Mouse (Mus musculus) CH12.LX (cell line): ENCODE results near the gene Osbpl6. TPM values are rescaled to one million over a fixed set of nuclear protein-coding genes. Genes with fewer than 3 reads are reported as not detected.

Source experiments
- DNase-seq: peaks from one replicate; pipeline ENCODE4 v3.0.0-alpha.2; 2013; ENCODE audit errors: extremely low read depth
- H3K27ac ChIP-seq: 2 replicates; pipeline ENCODE4 v1.5.1; 2012; ENCODE audit warnings: low read depth, mild to moderate bottlenecking, control low read depth, moderate library complexity; ENCODE audit not compliant: insufficient read depth
- H3K27me3 ChIP-seq: replicated peaks from 2 replicates; pipeline ENCODE3; 2012; ENCODE audit warnings: inconsistent platforms
- H3K36me3 ChIP-seq, 2 experiments: replicated peaks in 1 of 2; 2 replicates each; pipeline versions ENCODE3 to v1.6.1; 2012; ENCODE audit warnings: inconsistent platforms in 1 of 2, low read length in 1 of 2, mild to moderate bottlenecking in 1 of 2, mixed read lengths in 1 of 2, moderate library complexity in 1 of 2; ENCODE audit not compliant: control insufficient read depth in 1 of 2, insufficient read depth in 1 of 2
- H3K4me1 ChIP-seq, 2 experiments: 2 replicates each; pipeline ENCODE4 v1.6.1; 2012; ENCODE audit warnings: inconsistent platforms in 1 of 2, moderate library complexity in 1 of 2; ENCODE audit not compliant: insufficient read depth in 2 of 2, control insufficient read depth in 1 of 2
- H3K4me2 ChIP-seq: 2 replicates; pipeline ENCODE4 v1.6.1; 2012; ENCODE audit warnings: low read depth, mild to moderate bottlenecking, control low read depth; ENCODE audit not compliant: poor library complexity, insufficient read depth, severe bottlenecking
- H3K4me3 ChIP-seq, 3 experiments: fragments of 150-350 bp in 1 of 3; sonication (generic) in 1 of 3; replicated peaks in 1 of 3; 2 replicates each; pipeline versions ENCODE3 to v1.5.1; 2011 to 2012; ENCODE audit warnings: low read depth in 2 of 3, low read length in 2 of 3, mild to moderate bottlenecking in 2 of 3, moderate library complexity in 2 of 3, control low read depth in 1 of 3, improper control_type of control experiment in 1 of 3, inconsistent platforms in 1 of 3, mixed read lengths in 1 of 3; ENCODE audit not compliant: poor library complexity in 1 of 3
- H3K79me2 ChIP-seq: replicated peaks from 2 replicates; pipeline ENCODE4 v1.6.1; 2012; ENCODE audit warnings: mild to moderate bottlenecking, moderate library complexity; ENCODE audit not compliant: control insufficient read depth, poor library complexity, insufficient read depth, severe bottlenecking; ENCODE audit errors: extremely low read depth
- H3K9ac ChIP-seq: 2 replicates; pipeline ENCODE4 v1.6.1; 2012; ENCODE audit warnings: low read depth, mild to moderate bottlenecking, control low read depth, moderate library complexity; ENCODE audit not compliant: insufficient read depth
- H3K9me3 ChIP-seq: replicated peaks from 2 replicates; pipeline ENCODE3; 2012; ENCODE audit warnings: low read length, inconsistent platforms, mixed read lengths
- BHLHE40 ChIP-seq: IDR thresholded peaks from 2 replicates; pipeline ENCODE4 v1.6.1; 2011; ENCODE audit warnings: mild to moderate bottlenecking, low read depth, low read length, improper control_type of control experiment
- CHD2 ChIP-seq: IDR thresholded peaks from 2 replicates; pipeline ENCODE4 v1.6.1; 2011; ENCODE audit warnings: low read length, improper control_type of control experiment
- CTCF ChIP-seq, 2 experiments: IDR thresholded peaks in 1 of 2; conservative IDR thresholded peaks in 1 of 2; 2 replicates each; pipeline ENCODE4 v1.5.1; 2011 to 2012; ENCODE audit warnings: low read depth in 2 of 2, low read length in 2 of 2, improper control_type of control experiment in 1 of 2, inconsistent platforms in 1 of 2, mild to moderate bottlenecking in 1 of 2, moderate library complexity in 1 of 2
- EP300 ChIP-seq: IDR thresholded peaks from 2 replicates; pipeline ENCODE4 v1.6.1; 2011; ENCODE audit warnings: low read length, improper control_type of control experiment
- GABPA ChIP-seq: IDR thresholded peaks from 2 replicates; pipeline ENCODE4 v1.6.1; 2012; ENCODE audit warnings: low read depth, low read length, improper control_type of control experiment, inconsistent platforms; ENCODE audit not compliant: insufficient replicate concordance
- HCFC1 ChIP-seq: IDR thresholded peaks from 2 replicates; pipeline ENCODE4 v1.6.1; 2012; ENCODE audit warnings: low read depth, mild to moderate bottlenecking, inconsistent platforms, low read length, improper control_type of control experiment
- MAFK ChIP-seq: IDR thresholded peaks from 2 replicates; pipeline ENCODE4 v1.6.1; 2011; ENCODE audit warnings: low read length, improper control_type of control experiment; ENCODE audit not compliant: insufficient replicate concordance
- MAX ChIP-seq: IDR thresholded peaks from 2 replicates; pipeline ENCODE4 v1.6.1; 2011; ENCODE audit warnings: low read length, improper control_type of control experiment
- MAZ ChIP-seq: IDR thresholded peaks from 2 replicates; pipeline ENCODE4 v1.6.1; 2012; ENCODE audit warnings: low read depth, mild to moderate bottlenecking, inconsistent platforms, low read length, improper control_type of control experiment, moderate library complexity
- MXI1 ChIP-seq: IDR thresholded peaks from 2 replicates; pipeline ENCODE4 v1.6.1; 2011; ENCODE audit warnings: mild to moderate bottlenecking, low read depth, low read length, improper control_type of control experiment
- NELFE ChIP-seq: IDR thresholded peaks from 2 replicates; pipeline ENCODE4 v1.6.1; 2011; ENCODE audit warnings: low read depth, low read length, improper control_type of control experiment
- PAX5 ChIP-seq: IDR thresholded peaks from 2 replicates; pipeline ENCODE4 v1.6.1; 2012; ENCODE audit warnings: low read length, inconsistent platforms, mixed read lengths
- POLR2A ChIP-seq: IDR thresholded peaks from 2 replicates; pipeline ENCODE4 v1.6.1; 2011; ENCODE audit warnings: low read depth, mild to moderate bottlenecking, improper control_type of control experiment, low read length
- RAD21 ChIP-seq: IDR thresholded peaks from 2 replicates; pipeline ENCODE4 v1.6.1; 2011; ENCODE audit warnings: low read depth, mild to moderate bottlenecking, low read length, improper control_type of control experiment, moderate library complexity
- SIN3A ChIP-seq: IDR thresholded peaks from 2 replicates; pipeline ENCODE4 v1.6.1; 2012; ENCODE audit warnings: low read length, improper control_type of control experiment, inconsistent platforms
- SMC3 ChIP-seq: IDR thresholded peaks from 2 replicates; pipeline ENCODE4 v1.6.1; 2011; ENCODE audit warnings: low read depth, low read length, improper control_type of control experiment
- USF1 ChIP-seq: IDR thresholded peaks from 2 replicates; pipeline ENCODE4 v1.6.1; 2014; ENCODE audit warnings: low read depth, mild to moderate bottlenecking, inconsistent platforms, low read length, improper control_type of control experiment
- ZC3H11A ChIP-seq: IDR thresholded peaks from 2 replicates; pipeline ENCODE4 v1.6.1; 2012; ENCODE audit warnings: low read depth, mild to moderate bottlenecking, inconsistent platforms, low read length, improper control_type of control experiment
- ZMIZ1 ChIP-seq: IDR thresholded peaks from 2 replicates; pipeline ENCODE4 v1.6.1; 2012; ENCODE audit warnings: low read depth, mild to moderate bottlenecking, inconsistent platforms, low read length, improper control_type of control experiment
- dilution Hi-C: fragments of 300-500 bp; cut with MboI; formaldehyde crosslinking; loops from 2 replicates; pipeline ENCODE4 v1.14.3; 2020; ENCODE audit warnings: low sequenced_read_pairs; ENCODE audit not compliant: extremely low pct_unique_long_range_greater_than_20kb, extremely low pct_ligation_motif_present
- in situ Hi-C: fragments of 300-500 bp; cut with MboI; formaldehyde crosslinking; loops from 3 replicates; pipeline ENCODE4 v1.14.3; 2019; ENCODE audit warnings: low sequenced_read_pairs, low pct_ligation_motif_present, low pct_unique_long_range_greater_than_20kb, mixed read lengths
- polyA plus RNA-seq: library from polyadenylated mRNA; unstranded; fragments of >175 nt; gene quantifications from 2 replicates; pipeline ENCODE4 v1.2.1, GENCODE M21; 2012; ENCODE audit warnings: low read depth; ENCODE audit not compliant: insufficient read length
- total RNA-seq, 2 experiments: library from RNA; depleted of rRNA; stranded (reverse); fragments of 300-350 nt in 1 of 2; fragments of >200 nt in 1 of 2; gene quantifications; 2 replicates each; pipeline ENCODE4 v1.2.3; 2012 to 2014

Osbpl6 gene
- total and polyA plus RNA-seq, 3 experiments, result 0.19 to 0.60 (median 0.38) TPM

DNA sequence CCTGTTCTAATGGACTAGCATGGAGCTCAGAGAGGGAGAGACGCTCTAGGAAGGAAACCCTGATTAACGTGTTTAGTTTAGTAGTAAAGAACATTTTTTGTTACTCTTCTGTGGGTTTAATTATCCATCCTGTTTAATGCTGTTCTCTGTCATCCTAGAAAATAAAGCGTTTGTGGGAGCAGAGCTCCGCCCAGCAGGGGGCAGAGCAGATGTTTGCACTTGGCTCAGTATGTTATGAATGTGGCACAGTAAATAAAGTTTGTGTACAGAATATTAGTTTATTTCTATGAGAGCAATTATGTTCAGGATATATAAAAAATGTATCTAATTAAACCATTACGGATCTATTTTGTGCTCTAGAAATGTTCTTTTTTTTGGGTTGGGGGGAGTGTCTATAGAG, 192.9 kb downstream of the Osbpl6 start:
- Histone ChIP-seq H3K27ac (no peak overlapping the region), H3K9ac (no peak overlapping the region), H3K9me3 (no peaks in the 10 kb centered on the region), H3K79me2 (no peaks in the 10 kb centered on the region), H3K4me2 (peak overlapping the region; percentile 29; the same call in 1 of the 2 replicates), H3K4me3 (no peak overlapping the region), H3K36me3 (no peaks in the 10 kb centered on the region), H3K4me1 (0 out of 4 replicates have a peak, but pooled peaks cover 0 to 3% of the 10 kb centered on the region in 2 experiments), H3K27me3 (no peaks in the 10 kb centered on the region)
- peak; percentile 5 for DNase-seq
- in situ Hi-C loops (loop anchor here (5.0 kb wide), 1 partner anchor 232 kb away; the partner anchor contains the start of gene Rbm45), dilution Hi-C loops (no loop called here)
- no peak for TF ChIP-seq ZMIZ1
- TF ChIP-seq BHLHE40, result no peak
- peak; percentile 37 for TF ChIP-seq RAD21
- no peak for TF ChIP-seq ZC3H11A
- peak in 1 of 2 experiments; percentile 68; a peak in 3 of 4 replicates for TF ChIP-seq CTCF (conservative IDR thresholded peaks at IDR 0.05 in 1 of 2, IDR thresholded peaks at IDR 0.05 in 1 of 2; ENCODE audit: low read depth in 2 of 2, low read length in 2 of 2)
- TF ChIP-seq SMC3, result peak; percentile 48
- TF ChIP-seq HCFC1, result no peak
- TF ChIP-seq, all 38 proteins: peak for 3

GRCm38 (mm10) chr2:76602256-76602655, 195.9 kb downstream of the Osbpl6 start:
- no peak overlapping the region for H3K4me2 ChIP-seq
- TF ChIP-seq USF1, result no peak
- no peak for TF ChIP-seq MAX
- no peak for TF ChIP-seq NELFE
- TF ChIP-seq GABPA, result no peak
- no peak for TF ChIP-seq SMC3
- no peak for TF ChIP-seq EP300
- TF ChIP-seq MAFK, result no peak
- TF ChIP-seq PAX5, result no peak
- no peak for TF ChIP-seq MXI1
- TF ChIP-seq, all 38 proteins: peak for 0
- Histone ChIP-seq H3K4me3 (no peak overlapping the region), H3K27me3 (no peaks in the 10 kb centered on the region), H3K27ac (no peak overlapping the region), H3K36me3 (no peaks in the 10 kb centered on the region), H3K79me2 (no peaks in the 10 kb centered on the region), H3K9me3 (no peaks in the 10 kb centered on the region), H3K4me1 (0 out of 4 replicates have a peak, but pooled peaks cover 0 to 3% of the 10 kb centered on the region in 2 experiments), H3K9ac (no peak overlapping the region)
- DNase-seq, result no peak
- in situ Hi-C loops (no loop called here), dilution Hi-C loops (no loop called here)

DNA sequence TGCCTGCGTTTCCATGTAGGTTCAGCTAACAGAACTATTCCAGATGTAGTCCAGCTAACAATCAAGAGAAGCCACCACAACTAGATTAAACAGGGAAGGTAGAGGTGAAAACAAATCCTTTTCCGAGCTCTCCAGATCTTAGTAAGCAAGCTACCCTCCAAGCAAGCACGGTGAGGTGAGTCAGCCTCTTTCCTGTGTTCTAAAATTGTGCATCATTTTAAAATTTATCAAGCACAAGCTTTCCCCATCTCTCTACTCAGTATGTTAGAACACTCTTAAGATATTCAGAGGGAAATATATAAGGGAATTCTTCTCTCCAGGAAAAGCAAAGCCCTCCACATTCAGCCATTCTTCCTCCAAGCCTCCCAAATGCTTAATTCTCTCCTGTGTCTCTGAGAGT, 200.4 kb downstream of the Osbpl6 start:
- dilution Hi-C loops, result no loop called here
- no peak for TF ChIP-seq SIN3A
- TF ChIP-seq NELFE, result no peak
- no peak for TF ChIP-seq MAZ
- TF ChIP-seq MAX, result no peak
- TF ChIP-seq USF1, result no peak
- no peak for TF ChIP-seq POLR2A
- no peak for TF ChIP-seq CHD2
- DNase-seq, result no peak

More for the DNA sequence above, 200.4 kb downstream of the Osbpl6 start:
- H3K27me3 ChIP-seq, result no peaks in the 10 kb centered on the region
- no peaks in the 10 kb centered on the region for H3K4me1 ChIP-seq
- H3K4me2 ChIP-seq, result no peak overlapping the region
- H3K27ac ChIP-seq, result no peak overlapping the region
- no peaks in the 10 kb centered on the region for H3K9me3 ChIP-seq
- no peak overlapping the region for H3K9ac ChIP-seq
- in situ Hi-C loops, result no loop called here
- no peaks in the 10 kb centered on the region for H3K36me3 ChIP-seq
- no peak overlapping the region for H3K4me3 ChIP-seq
- H3K79me2 ChIP-seq, result no peaks in the 10 kb centered on the region
